Mouse (Mus musculus) cortical plate, adult 2 months (tissue): Measurements from ENCODE around the gene Tdp2.

ENCODE experiments used
- CTCF ChIP-seq: fragments of 200-500 bp; IDR thresholded peaks from 2 replicates; pipeline ENCODE4 v1.5.1; 2011; ENCODE audit warnings: mild to moderate bottlenecking, control low read depth, low read length; ENCODE audit not compliant: insufficient read depth; ENCODE audit errors: extremely low read depth
- POLR2A ChIP-seq: fragments of 200-500 bp; IDR thresholded peaks from 2 replicates; pipeline ENCODE4 v1.6.1; 2011; ENCODE audit warnings: mild to moderate bottlenecking, low read length, control low read depth; ENCODE audit not compliant: insufficient read depth; ENCODE audit errors: extremely low read depth

DNA sequence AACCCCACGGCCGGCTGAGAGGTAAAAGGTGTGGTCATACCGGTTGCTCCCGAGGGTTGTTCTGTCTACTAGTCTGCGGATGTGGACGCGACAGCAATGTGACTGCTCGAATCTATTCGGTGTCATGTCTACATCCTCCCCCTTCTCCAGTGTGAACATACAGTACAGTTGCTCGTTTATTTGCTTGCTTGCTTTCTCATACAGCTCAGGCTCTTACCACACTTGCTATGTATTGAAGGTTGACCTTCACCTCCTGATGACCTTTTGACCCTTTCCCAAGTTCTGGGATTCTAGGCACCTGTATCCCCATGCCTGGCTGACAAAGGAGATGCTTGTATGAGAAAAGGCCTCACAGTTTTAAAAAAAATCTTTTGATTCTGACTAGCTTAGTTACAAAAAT lies 36.3 kb downstream of the Tdp2 start:
- TF ChIP-seq CTCF (no peak), POLR2A (no peak)
